Mouse (Mus musculus) cortical plate, adult 2 months (tissue): ENCODE data around the gene Rpl18.

Source experiments
- CTCF ChIP-seq: fragments of 200-500 bp; IDR thresholded peaks from 2 replicates; pipeline ENCODE4 v1.5.1; 2011; ENCODE audit warnings: mild to moderate bottlenecking, control low read depth, low read length; ENCODE audit not compliant: insufficient read depth; ENCODE audit errors: extremely low read depth
- POLR2A ChIP-seq: fragments of 200-500 bp; IDR thresholded peaks from 2 replicates; pipeline ENCODE4 v1.6.1; 2011; ENCODE audit warnings: mild to moderate bottlenecking, low read length, control low read depth; ENCODE audit not compliant: insufficient read depth; ENCODE audit errors: extremely low read depth

- TF ChIP-seq CTCF (no peak), POLR2A (no peak)
These were observed 34.9 kb downstream of the Rpl18 start for GRCm38 (mm10) chr7:45750162-45750561.
